8 mouse cellular contexts compared by ENCODE assay signal in genomic region chr7:35120146-35120691, GRCm38 (mm10). TPM values are rescaled to one million over a fixed set of nuclear protein-coding genes. Genes with fewer than 3 reads are reported as not detected.
DNase-seq lines count a peak whose midpoint lies in the region; ATAC-seq lines count a peak whose summit lies in the region.

No protein-coding gene starts in this region.

- peaks cover 18% of the 10 kb centered on the region for H3K4me1 ChIP-seq in forebrain, embryonic 11.5 days (replicated peaks; ENCODE audit: control insufficient read depth, insufficient read depth, low read length)
- peaks cover 39% of the 10 kb centered on the region for H3K4me1 ChIP-seq in hindbrain, embryonic 10.5 days (replicated peaks)
- peaks cover 11% of the 10 kb centered on the region for H3K4me1 ChIP-seq in limb, embryonic 11.5 days (ENCODE audit: control insufficient read depth, insufficient read depth, low read length)
- peaks cover 46% of the 10 kb centered on the region for H3K4me1 ChIP-seq in neural tube, embryonic 13.5 days (replicated peaks)

- no peak for ATAC-seq in forebrain, embryonic 11.5 days (replicated peaks; ENCODE audit: low FRiP score)
- no peak for ATAC-seq in limb, embryonic 11.5 days (ENCODE audit: insufficient number of reproducible peaks, low FRiP score, low TSS enrichment, low read depth)
- ATAC-seq in neural tube, embryonic 13.5 days (ENCODE audit: low read depth): no peak

- H3K27ac ChIP-seq in forebrain, embryonic 11.5 days (ENCODE audit: low read depth, low read length): no peak overlapping the region
- H3K27ac ChIP-seq in hindbrain, embryonic 10.5 days: peak overlapping the region; percentile 84
- H3K27ac ChIP-seq in limb, embryonic 11.5 days (replicated peaks; ENCODE audit: low read depth, low read length): no peak overlapping the region
- no peak overlapping the region for H3K27ac ChIP-seq in neural tube, embryonic 13.5 days (replicated peaks)

- peak overlapping the region; percentile 64 for H3K9ac ChIP-seq in forebrain, embryonic 11.5 days (ENCODE audit: low read length)
- H3K9ac ChIP-seq in limb, embryonic 11.5 days (ENCODE audit: low read length): peak overlapping the region; percentile 40; the same call in 1 of the 2 replicates
- peak overlapping the region; percentile 67 for H3K9ac ChIP-seq in neural tube, embryonic 13.5 days

- H3K9me3 ChIP-seq in forebrain, embryonic 11.5 days (ENCODE audit: control insufficient read depth, low read length): no peaks in the 10 kb centered on the region
- H3K9me3 ChIP-seq in hindbrain, embryonic 10.5 days: no peaks in the 10 kb centered on the region
- no peaks in the 10 kb centered on the region for H3K9me3 ChIP-seq in limb, embryonic 11.5 days (ENCODE audit: control insufficient read depth, low read length)
- no peaks in the 10 kb centered on the region for H3K9me3 ChIP-seq in neural tube, embryonic 13.5 days

- peak; percentile 38 for DNase-seq in cerebellum, adult 11 months
- DNase-seq in cerebellum, adult 9-10 months: no peak
- DNase-seq in adrenal gland, postnatal 14 days: peak; percentile 51
- DNase-seq in forebrain, embryonic 11.5 days (ENCODE audit: low spot score): peak; percentile 69
- DNase-seq in hindbrain, embryonic 10.5 days (ENCODE audit: low spot score): peak; percentile 59
- peak; percentile 63 for DNase-seq in limb, embryonic 11.5 days (ENCODE audit: low spot score)
- no peak for DNase-seq in T-cell, adult 2 months (ENCODE audit: low spot score)

- peaks cover 58% of the 10 kb centered on the region for H3K27me3 ChIP-seq in forebrain, embryonic 11.5 days (ENCODE audit: control insufficient read depth, insufficient read depth, low read length)
- peaks cover 99% of the 10 kb centered on the region for H3K27me3 ChIP-seq in hindbrain, embryonic 10.5 days (ENCODE audit: insufficient read depth, poor library complexity, severe bottlenecking)
- H3K27me3 ChIP-seq in limb, embryonic 11.5 days (ENCODE audit: control insufficient read depth, insufficient read depth, low read length): peaks cover 60% of the 10 kb centered on the region
- H3K27me3 ChIP-seq in neural tube, embryonic 13.5 days: peaks cover 83% of the 10 kb centered on the region

- no peaks in the 10 kb centered on the region for H3K36me3 ChIP-seq in forebrain, embryonic 11.5 days (ENCODE audit: control insufficient read depth, insufficient read depth, low read length)
- no peaks in the 10 kb centered on the region for H3K36me3 ChIP-seq in hindbrain, embryonic 10.5 days
- H3K36me3 ChIP-seq in limb, embryonic 11.5 days (ENCODE audit: control insufficient read depth, insufficient read depth, low read length): no peaks in the 10 kb centered on the region
- H3K36me3 ChIP-seq in neural tube, embryonic 13.5 days: no peaks in the 10 kb centered on the region

- peak overlapping the region; percentile 45 for H3K4me3 ChIP-seq in forebrain, embryonic 11.5 days (ENCODE audit: low read depth, low read length)
- peak overlapping the region; percentile 67 for H3K4me3 ChIP-seq in hindbrain, embryonic 10.5 days
- peak overlapping the region; percentile 47 for H3K4me3 ChIP-seq in limb, embryonic 11.5 days (ENCODE audit: low read depth, low read length)
- peak overlapping the region; percentile 56 for H3K4me3 ChIP-seq in neural tube, embryonic 13.5 days

- WGBS in forebrain, embryonic 11.5 days: under 1% methylated on average over 53 of the region's 53 CpGs
- WGBS in hindbrain, embryonic 10.5 days: under 1% methylated on average over 53 of the region's 53 CpGs
- WGBS in limb, embryonic 11.5 days: 1% methylated on average over 53 of the region's 53 CpGs
- WGBS in neural tube, embryonic 13.5 days: under 1% methylated on average over 53 of the region's 53 CpGs

- H3K4me2 ChIP-seq in forebrain, embryonic 11.5 days (ENCODE audit: low read depth, low read length, severe bottlenecking): peak overlapping the region; percentile 97
- H3K4me2 ChIP-seq in limb, embryonic 11.5 days (ENCODE audit: low read depth, severe bottlenecking): peak overlapping the region; percentile 96
- H3K4me2 ChIP-seq in neural tube, embryonic 13.5 days: peak overlapping the region; percentile 99

RNA-seq across cellular contexts. Expression of gene Cebpa, which starts 1.1 kb away (rescaled TPM):
- total RNA-seq in adrenal gland, postnatal 14 days (2021): 178 and 183 TPM in 2 replicates
- polyA plus RNA-seq in forebrain, embryonic 11.5 days (2014; fragmentation: Nextera tagmentation; extraction: Ambion mirVana): 0.63 and 0.73 TPM in 2 replicates
- 0.43 and 0.54 TPM in 2 replicates for polyA plus RNA-seq in hindbrain, embryonic 10.5 days (2016; fragmentation: Nextera tagmentation; extraction: Ambion mirVana)
- 0.58 and 0.67 TPM in 2 replicates for polyA plus RNA-seq in limb, embryonic 11.5 days (2014; fragmentation: Nextera tagmentation; extraction: Ambion mirVana)
- polyA plus RNA-seq in neural tube, embryonic 13.5 days (2015; fragmentation: Nextera tagmentation; extraction: Ambion mirVana): 0.69 and 1.1 TPM in 2 replicates

Comparison
In these comparisons a context has a peak if more than half of its experiments do, and no peak if none do; other contexts are left out.
1. DNase-seq: peak in cerebellum, adult 11 months (single experiment), adrenal gland, postnatal 14 days (single experiment), forebrain, embryonic 11.5 days (single experiment), hindbrain, embryonic 10.5 days (single experiment) and limb, embryonic 11.5 days (single experiment); none in cerebellum, adult 9-10 months (single experiment) and T-cell, adult 2 months (single experiment).
2. Peak in every context shown above with its lines, with median percentiles within 50 percentile points of each other: H3K4me2 ChIP-seq, H3K4me3 ChIP-seq and H3K9ac ChIP-seq.